Mouse (Mus musculus): ENCODE data around the gene Gm45021. TPM values are rescaled to one million over a fixed set of nuclear protein-coding genes. Genes with fewer than 3 reads are reported as not detected.

The Gm45021 gene
- polyA plus RNA-seq, 1 experiment from 2014 or later, result not detected

- Histone ChIP-seq H3K36me3 (replicated peaks; ENCODE audit: control insufficient read depth, insufficient read depth) (peaks cover 35% of the 10 kb centered on the region), H3K4me2 (replicated peaks) (no peak overlapping the region), H3K4me3 (replicated peaks; ENCODE audit: low read length) (no peak overlapping the region), H3K9me3 (ENCODE audit: control insufficient read depth, low read length) (no peaks in the 10 kb centered on the region), H3K4me1 (replicated peaks; ENCODE audit: control insufficient read depth, insufficient read depth, low read length) (no peaks in the 10 kb centered on the region), H3K9ac (no peak overlapping the region), H3K27me3 (ENCODE audit: control insufficient read depth, insufficient read depth, low read length) (no peaks in the 10 kb centered on the region), H3K27ac (no peak overlapping the region)
- ATAC-seq (ENCODE audit: low FRiP score) (no peak), DNase-seq (ENCODE audit: low spot score) (no peak)
- 87% methylated on average over 8 of the region's 8 CpGs for WGBS
Observed at GRCm38 (mm10) chr6:48569065-48569807, 20.2 kb upstream of the Gm45021 start.

- Histone ChIP-seq H3K9me3 (ENCODE audit: control insufficient read depth, low read length) (no peaks in the 10 kb centered on the region), H3K4me1 (replicated peaks; ENCODE audit: control insufficient read depth, insufficient read depth, low read length) (no peaks in the 10 kb centered on the region), H3K4me2 (replicated peaks) (no peak overlapping the region), H3K27me3 (ENCODE audit: control insufficient read depth, insufficient read depth, low read length) (no peaks in the 10 kb centered on the region), H3K9ac (no peak overlapping the region), H3K36me3 (replicated peaks; ENCODE audit: control insufficient read depth, insufficient read depth) (peaks cover 13% of the 10 kb centered on the region; the same call in 1 of the 2 replicates), H3K4me3 (replicated peaks; ENCODE audit: low read length) (no peak overlapping the region), H3K27ac (no peak overlapping the region)
- no peak for DNase-seq (ENCODE audit: low spot score)
- 92% methylated on average over 5 of the region's 5 CpGs for WGBS
- no peak for ATAC-seq (ENCODE audit: low FRiP score)
Observed at GRCm38 (mm10) chr6:48572014-48572413, 17.4 kb upstream of the Gm45021 start.

GRCm38 (mm10) chr6:48572572-48573061 is 16.8 kb upstream of the Gm45021 start, which contains the start of gene Rarres2:
TSS of gene Rarres2 (minus strand) at chr6:48572789.
- Histone ChIP-seq H3K36me3 (replicated peaks; ENCODE audit: control insufficient read depth, insufficient read depth) (peaks cover 13% of the 10 kb centered on the region; the same call in 1 of the 2 replicates), H3K4me3 (replicated peaks; ENCODE audit: low read length) (no peak within 1 kb of the TSS), H3K27me3 (ENCODE audit: control insufficient read depth, insufficient read depth, low read length) (no peaks in the 10 kb centered on the region), H3K27ac (no peak within 1 kb of the TSS), H3K4me1 (replicated peaks; ENCODE audit: control insufficient read depth, insufficient read depth, low read length) (no peaks in the 10 kb centered on the region), H3K9ac (no peak within 1 kb of the TSS), H3K9me3 (ENCODE audit: control insufficient read depth, low read length) (no peaks in the 10 kb centered on the region), H3K4me2 (replicated peaks) (no peak within 1 kb of the TSS)
- no peak for ATAC-seq (ENCODE audit: low FRiP score)
- 32% methylated on average over 6 of the region's 6 CpGs for WGBS
- DNase-seq (ENCODE audit: low spot score), result no peak

GRCm38 (mm10) chr6:48573280-48573679 is 16.1 kb upstream of the Gm45021 start:
- H3K36me3 ChIP-seq (replicated peaks; ENCODE audit: control insufficient read depth, insufficient read depth), result peaks cover 10% of the 10 kb centered on the region; the same call in 1 of the 2 replicates
- no peak for DNase-seq (ENCODE audit: low spot score)
- no peak overlapping the region for H3K4me2 ChIP-seq (replicated peaks)
- 75% methylated on average over 10 of the region's 10 CpGs for WGBS
- no peak overlapping the region for H3K4me3 ChIP-seq (replicated peaks; ENCODE audit: low read length)
- no peaks in the 10 kb centered on the region for H3K27me3 ChIP-seq (ENCODE audit: control insufficient read depth, insufficient read depth, low read length)
- H3K27ac ChIP-seq, result no peak overlapping the region
- no peaks in the 10 kb centered on the region for H3K4me1 ChIP-seq (replicated peaks; ENCODE audit: control insufficient read depth, insufficient read depth, low read length)
- no peaks in the 10 kb centered on the region for H3K9me3 ChIP-seq (ENCODE audit: control insufficient read depth, low read length)
- H3K9ac ChIP-seq, result no peak overlapping the region
- no peak for ATAC-seq (ENCODE audit: low FRiP score)

GRCm38 (mm10) chr6:48573981-48574380 is 15.4 kb upstream of the Gm45021 start:
- Histone ChIP-seq H3K36me3 (replicated peaks; ENCODE audit: control insufficient read depth, insufficient read depth) (peaks cover 5% of the 10 kb centered on the region; the same call in 1 of the 2 replicates), H3K4me2 (replicated peaks) (no peak overlapping the region), H3K4me1 (replicated peaks; ENCODE audit: control insufficient read depth, insufficient read depth, low read length) (no peaks in the 10 kb centered on the region), H3K9ac (no peak overlapping the region), H3K27me3 (ENCODE audit: control insufficient read depth, insufficient read depth, low read length) (no peaks in the 10 kb centered on the region), H3K4me3 (replicated peaks; ENCODE audit: low read length) (no peak overlapping the region), H3K9me3 (ENCODE audit: control insufficient read depth, low read length) (no peaks in the 10 kb centered on the region), H3K27ac (no peak overlapping the region)
- 82% methylated on average over 3 of the region's 3 CpGs for WGBS
- DNase-seq (ENCODE audit: low spot score) (no peak), ATAC-seq (ENCODE audit: low FRiP score) (no peak)

GRCm38 (mm10) chr6:48578736-48579135 is 10.7 kb upstream of the Gm45021 start:
- WGBS, result 70% methylated on average over 5 of the region's 5 CpGs
- DNase-seq (ENCODE audit: low spot score), result no peak
- no peaks in the 10 kb centered on the region for H3K36me3 ChIP-seq (replicated peaks; ENCODE audit: control insufficient read depth, insufficient read depth)
- no peak overlapping the region for H3K4me3 ChIP-seq (replicated peaks; ENCODE audit: low read length)
- no peak overlapping the region for H3K4me2 ChIP-seq (replicated peaks)
- H3K4me1 ChIP-seq (replicated peaks; ENCODE audit: control insufficient read depth, insufficient read depth, low read length), result no peaks in the 10 kb centered on the region
- H3K9ac ChIP-seq, result no peak overlapping the region
- no peaks in the 10 kb centered on the region for H3K9me3 ChIP-seq (ENCODE audit: control insufficient read depth, low read length)
- no peak for ATAC-seq (ENCODE audit: low FRiP score)
- H3K27me3 ChIP-seq (ENCODE audit: control insufficient read depth, insufficient read depth, low read length), result no peaks in the 10 kb centered on the region
- H3K27ac ChIP-seq, result no peak overlapping the region

- H3K27ac ChIP-seq, result no peak overlapping the region
- ATAC-seq (ENCODE audit: low FRiP score), result no peak
- no peak overlapping the region for H3K4me2 ChIP-seq (replicated peaks)
- no peaks in the 10 kb centered on the region for H3K9me3 ChIP-seq (ENCODE audit: control insufficient read depth, low read length)
- H3K36me3 ChIP-seq (replicated peaks; ENCODE audit: control insufficient read depth, insufficient read depth), result no peaks in the 10 kb centered on the region
- H3K27me3 ChIP-seq (ENCODE audit: control insufficient read depth, insufficient read depth, low read length), result no peaks in the 10 kb centered on the region
- H3K4me3 ChIP-seq (replicated peaks; ENCODE audit: low read length), result no peak overlapping the region
- H3K4me1 ChIP-seq (replicated peaks; ENCODE audit: control insufficient read depth, insufficient read depth, low read length), result no peaks in the 10 kb centered on the region
- no peak overlapping the region for H3K9ac ChIP-seq
- no peak for DNase-seq (ENCODE audit: low spot score)
- 40% methylated on average over 5 of the region's 5 CpGs for WGBS
Observed at GRCm38 (mm10) chr6:48579215-48579648, 10.2 kb upstream of the Gm45021 start.

GRCm38 (mm10) chr6:48581257-48581656 is 8.2 kb upstream of the Gm45021 start:
- H3K27me3 ChIP-seq (ENCODE audit: control insufficient read depth, insufficient read depth, low read length), result no peaks in the 10 kb centered on the region
- H3K36me3 ChIP-seq (replicated peaks; ENCODE audit: control insufficient read depth, insufficient read depth), result no peaks in the 10 kb centered on the region
- ATAC-seq (ENCODE audit: low FRiP score) (no peak), DNase-seq (ENCODE audit: low spot score) (no peak)
- no peak overlapping the region for H3K4me2 ChIP-seq (replicated peaks)
- H3K27ac ChIP-seq, result no peak overlapping the region
- no peaks in the 10 kb centered on the region for H3K4me1 ChIP-seq (replicated peaks; ENCODE audit: control insufficient read depth, insufficient read depth, low read length)
- H3K4me3 ChIP-seq (replicated peaks; ENCODE audit: low read length), result no peak overlapping the region
- no peaks in the 10 kb centered on the region for H3K9me3 ChIP-seq (ENCODE audit: control insufficient read depth, low read length)
- WGBS, result 22% methylated on average over 3 of the region's 3 CpGs
- H3K9ac ChIP-seq, result no peak overlapping the region

GRCm38 (mm10) chr6:48582037-48582436 is 7.4 kb upstream of the Gm45021 start:
- DNase-seq (ENCODE audit: low spot score), result peak; percentile 92
- Histone ChIP-seq H3K27me3 (ENCODE audit: control insufficient read depth, insufficient read depth, low read length) (no peaks in the 10 kb centered on the region), H3K27ac (no peak overlapping the region), H3K9me3 (ENCODE audit: control insufficient read depth, low read length) (no peaks in the 10 kb centered on the region), H3K4me1 (replicated peaks; ENCODE audit: control insufficient read depth, insufficient read depth, low read length) (no peaks in the 10 kb centered on the region), H3K9ac (no peak overlapping the region), H3K36me3 (replicated peaks; ENCODE audit: control insufficient read depth, insufficient read depth) (no peaks in the 10 kb centered on the region), H3K4me2 (replicated peaks) (no peak overlapping the region), H3K4me3 (replicated peaks; ENCODE audit: low read length) (no peak overlapping the region)
- ATAC-seq (ENCODE audit: low FRiP score), result no peak
- 71% methylated on average over 3 of the region's 3 CpGs for WGBS
